Mouse (Mus musculus) lung, postnatal 14 days (tissue): ENCODE measurements at regions not wholly inside any gene's neighbourhood (a gene's known extent, or its start where the extent isn't known, plus 50 kb on each side); places are given as distances from the start of the nearest gene placed in this dataset.

ENCODE experiments used
- DNase-seq: peaks from one replicate; pipeline ENCODE4 v3.0.0; 2021

GRCm38 (mm10) chr8:6227901-6228300 lies 1122.8 kb upstream of the Slc10a2 start:
- no peak for DNase-seq

GRCm38 (mm10) chr8:6225194-6225593 lies 1120.0 kb upstream of the Slc10a2 start:
- DNase-seq, result no peak

DNA sequence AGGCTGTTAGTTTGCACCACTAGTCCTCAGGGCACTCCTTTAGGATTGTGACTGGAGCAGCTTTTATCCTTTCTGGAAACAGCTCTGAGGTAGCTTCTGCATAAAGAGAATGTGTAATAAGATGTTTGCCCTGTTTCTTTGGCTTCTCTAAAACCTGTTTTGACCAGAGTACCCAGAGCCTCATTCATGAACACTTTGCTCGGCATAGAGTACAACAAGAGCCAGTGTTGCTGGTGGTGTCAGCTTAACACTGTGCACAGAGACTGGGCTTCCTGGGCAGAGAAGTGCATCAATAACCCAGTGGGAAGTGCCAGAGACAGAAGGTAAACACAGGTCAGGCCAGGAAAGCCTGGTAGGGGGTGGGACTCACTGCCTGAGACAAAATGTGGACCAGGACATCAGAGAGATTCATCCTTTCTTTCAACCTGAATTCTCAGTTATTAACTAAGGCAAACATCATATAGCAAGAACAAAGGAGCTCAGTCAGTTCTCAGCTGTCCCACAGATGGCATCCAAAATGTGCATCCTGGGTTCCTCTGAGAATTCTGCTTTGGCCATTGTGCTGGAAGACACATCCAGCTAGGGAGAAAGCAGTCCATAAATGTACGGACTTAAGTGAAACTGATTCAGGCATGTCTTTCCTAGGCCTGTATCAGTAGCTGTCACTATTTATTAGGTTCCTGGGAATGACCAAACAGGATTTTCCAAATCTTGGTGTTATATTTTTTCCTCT lies 1102.6 kb upstream of the Slc10a2 start:
- no peak for DNase-seq

- no peak for DNase-seq
These were observed 1099.0 kb upstream of the Slc10a2 start for GRCm38 (mm10) chr8:6204051-6204745.

DNA sequence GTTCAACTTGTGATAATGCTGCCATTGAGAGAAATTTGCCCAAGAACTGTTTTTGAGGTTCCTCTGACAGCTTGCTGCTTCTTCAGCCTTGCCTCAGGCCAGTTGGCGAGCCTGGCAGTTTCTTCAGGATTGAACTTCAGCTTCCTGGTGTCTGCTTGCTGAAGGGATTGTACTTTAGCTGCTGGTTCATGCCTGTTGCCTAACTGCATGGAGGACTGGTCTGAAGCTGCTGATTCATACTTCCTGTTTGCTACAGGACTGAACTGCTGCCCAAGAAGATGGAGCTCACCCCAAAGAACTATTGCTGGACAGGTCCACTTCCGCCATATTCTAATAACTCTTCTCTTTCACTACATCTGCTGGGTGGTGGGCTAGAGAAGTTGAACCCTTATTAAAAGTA lies 1086.3 kb upstream of the Slc10a2 start:
- no peak for DNase-seq

GRCm38 (mm10) chr8:6188422-6188821 lies 1083.3 kb upstream of the Slc10a2 start:
- no peak for DNase-seq

GRCm38 (mm10) chr8:6186561-6186960 lies 1081.4 kb upstream of the Slc10a2 start:
- no peak for DNase-seq

GRCm38 (mm10) chr8:6179602-6180001 lies 1074.5 kb upstream of the Slc10a2 start:
- DNase-seq, result no peak

- no peak for DNase-seq
These were observed 1061.3 kb upstream of the Slc10a2 start for GRCm38 (mm10) chr8:6166433-6166832.

DNA sequence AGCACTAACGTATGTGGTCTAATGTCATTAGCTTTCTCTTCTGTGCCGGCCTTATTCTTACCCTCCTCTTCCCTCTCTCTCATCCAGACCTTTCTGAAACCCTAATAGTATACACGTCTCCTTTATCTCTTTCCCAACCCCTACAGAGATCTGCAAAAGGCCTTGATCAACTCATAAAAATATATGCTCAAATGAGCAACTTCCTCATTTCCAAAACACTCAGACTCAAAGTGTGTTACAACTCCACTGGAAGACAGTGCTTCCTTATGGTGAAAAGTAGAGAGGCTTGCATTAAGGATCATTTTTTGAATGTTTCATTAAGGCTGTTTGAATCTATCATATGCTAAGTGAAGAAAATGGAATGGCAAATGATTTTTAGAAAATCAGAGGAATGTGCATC lies 1060.1 kb upstream of the Slc10a2 start:
- DNase-seq, result no peak

DNA sequence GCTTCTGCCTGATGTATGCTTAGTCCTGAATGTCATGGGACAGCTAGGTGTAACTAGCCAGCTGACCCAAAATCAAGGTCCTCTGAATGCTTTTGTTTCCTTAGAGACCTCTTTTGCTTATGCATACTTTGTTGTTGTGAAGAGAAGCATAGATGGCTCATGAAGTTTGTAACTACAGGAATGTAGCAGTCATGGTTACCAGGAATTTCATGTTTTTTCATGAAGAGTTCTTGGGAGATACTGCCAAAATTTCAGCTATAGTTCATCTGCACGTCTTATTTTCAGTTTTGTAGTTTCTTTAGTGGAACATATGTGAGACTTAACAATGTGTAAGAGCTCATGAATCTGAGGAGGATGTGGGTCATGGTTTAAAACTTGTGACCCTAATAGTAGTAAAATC lies 1059.6 kb upstream of the Slc10a2 start:
- DNase-seq, result no peak

DNA sequence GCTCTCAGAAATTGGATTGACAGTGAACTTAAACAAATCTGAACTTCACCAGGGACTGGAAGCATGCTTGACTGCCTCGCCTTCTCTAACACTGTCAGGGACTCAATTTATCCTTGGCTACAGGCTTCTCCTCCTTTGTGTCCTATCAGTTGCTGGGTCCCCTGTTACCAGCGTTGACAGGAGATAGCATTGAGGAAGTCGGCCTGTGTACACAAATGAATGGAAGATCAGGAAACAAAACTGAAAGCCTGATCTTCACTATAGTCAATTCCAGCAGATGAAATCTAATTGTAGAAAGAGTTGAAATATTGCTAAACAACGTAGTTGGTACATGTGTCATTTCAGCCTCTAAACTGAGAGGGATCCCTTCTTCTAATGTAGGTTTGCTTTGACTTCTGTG lies 1039.4 kb upstream of the Slc10a2 start:
- DNase-seq, result no peak

DNA sequence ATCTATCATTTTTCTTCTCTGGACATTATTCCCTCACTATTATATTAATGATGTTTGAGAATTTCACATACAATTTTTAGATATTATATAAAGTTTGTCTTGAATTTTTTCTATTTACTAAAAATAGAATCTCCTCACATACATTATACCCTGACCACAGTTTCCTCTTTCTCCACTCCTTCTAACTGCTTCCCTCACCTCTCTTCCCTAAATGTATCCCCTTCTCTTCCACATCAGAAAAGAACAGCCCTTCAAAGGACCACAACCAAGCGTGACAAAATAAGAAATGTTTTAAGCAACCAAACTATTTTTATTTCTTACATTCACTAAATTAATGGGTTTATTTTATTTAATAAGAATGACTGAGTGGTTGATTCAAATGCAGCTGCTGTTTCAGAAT lies 1034.9 kb upstream of the Slc10a2 start:
- DNase-seq, result no peak

DNA sequence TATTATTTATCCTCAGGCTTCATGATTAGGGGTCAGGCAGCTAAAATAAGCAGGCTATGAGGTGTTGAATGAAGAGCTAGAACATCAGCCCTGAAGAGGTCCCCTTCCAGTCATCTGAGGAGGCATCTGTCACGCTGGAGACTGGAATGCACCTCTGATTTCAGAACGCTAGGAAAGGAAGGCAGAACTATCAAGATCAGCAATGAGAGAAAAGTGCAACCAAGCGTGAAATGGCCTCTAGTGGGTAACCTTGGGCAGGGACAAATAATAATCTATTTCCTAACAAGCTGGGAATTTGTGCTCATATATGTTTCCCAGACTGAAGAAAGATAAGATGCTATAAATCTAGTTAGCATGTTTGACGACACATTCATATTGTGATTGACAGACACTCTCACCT lies 1034.0 kb upstream of the Slc10a2 start:
- DNase-seq, result no peak

DNA sequence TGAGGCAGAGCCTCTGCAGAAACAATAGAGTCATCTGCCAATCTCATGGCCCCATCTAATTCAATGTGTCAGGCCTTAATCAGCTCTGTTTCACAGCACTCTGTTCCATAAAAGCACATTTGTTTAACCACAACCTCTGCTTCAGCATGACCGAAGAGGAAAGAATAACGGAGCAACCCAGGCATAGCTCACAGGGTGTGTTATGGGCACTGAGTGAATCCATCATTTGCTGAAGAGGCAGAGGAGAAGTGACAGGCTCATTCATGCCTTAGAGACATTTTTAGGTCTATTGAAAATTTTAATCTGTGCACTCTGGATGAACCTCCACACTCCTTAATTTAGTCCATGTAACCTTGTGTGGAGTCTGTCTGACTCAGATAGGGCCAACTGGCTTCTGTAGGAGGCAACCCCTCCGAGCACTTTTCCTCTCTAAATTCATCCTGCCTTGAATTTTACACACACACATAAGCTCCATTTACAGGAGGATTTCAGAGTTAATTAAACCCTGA lies 1027.1 kb upstream of the Slc10a2 start:
- no peak for DNase-seq

DNA sequence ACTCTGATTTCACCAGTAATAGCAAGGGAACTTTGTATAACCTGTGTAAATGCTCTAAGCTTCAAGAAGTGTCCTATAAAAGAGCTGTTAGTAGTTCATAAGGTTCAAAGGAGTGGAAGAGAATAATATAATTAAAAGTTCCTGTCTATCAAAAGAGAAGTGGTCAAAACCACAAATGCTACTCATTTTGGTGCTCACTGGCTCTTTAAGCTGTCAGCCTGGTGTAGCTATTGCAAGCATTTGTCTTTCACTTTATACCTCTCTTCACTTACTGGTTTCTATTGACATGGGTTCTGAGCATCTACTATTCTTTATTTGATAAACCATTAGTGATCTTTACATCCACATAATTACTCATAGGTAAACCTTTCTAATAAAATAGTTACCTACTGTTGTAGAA lies 1020.1 kb upstream of the Slc10a2 start:
- no peak for DNase-seq

GRCm38 (mm10) chr8:6119506-6119905 lies 1014.4 kb upstream of the Slc10a2 start:
- peak; percentile 2 for DNase-seq

GRCm38 (mm10) chr8:6111351-6111750 lies 1006.2 kb upstream of the Slc10a2 start:
- DNase-seq, result no peak

DNA sequence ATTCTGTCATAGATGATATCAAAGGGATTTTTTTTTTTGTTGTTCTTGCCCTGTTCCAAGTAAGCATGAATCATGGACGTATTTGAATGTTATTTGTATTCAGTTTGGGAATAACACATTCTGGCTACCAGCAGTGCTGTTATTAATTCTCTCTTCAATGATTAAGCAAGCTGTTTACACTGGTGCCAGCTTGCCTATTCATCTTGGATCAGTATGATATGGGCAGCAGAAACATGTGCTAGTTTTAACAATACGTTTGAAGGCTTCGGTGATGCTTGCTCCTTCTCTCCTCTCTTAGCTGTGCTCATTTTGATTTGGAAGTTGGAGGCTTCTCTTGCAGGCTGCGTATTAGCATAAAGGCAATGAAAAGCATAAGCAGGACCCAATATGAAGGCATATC lies 984.9 kb upstream of the Slc10a2 start:
- no peak for DNase-seq

- peak; percentile 41 for DNase-seq
These were observed 938.9 kb upstream of the Slc10a2 start for GRCm38 (mm10) chr8:6043939-6044577.

GRCm38 (mm10) chr8:6012206-6012605 lies 907.1 kb upstream of the Slc10a2 start:
- DNase-seq, result no peak

DNA sequence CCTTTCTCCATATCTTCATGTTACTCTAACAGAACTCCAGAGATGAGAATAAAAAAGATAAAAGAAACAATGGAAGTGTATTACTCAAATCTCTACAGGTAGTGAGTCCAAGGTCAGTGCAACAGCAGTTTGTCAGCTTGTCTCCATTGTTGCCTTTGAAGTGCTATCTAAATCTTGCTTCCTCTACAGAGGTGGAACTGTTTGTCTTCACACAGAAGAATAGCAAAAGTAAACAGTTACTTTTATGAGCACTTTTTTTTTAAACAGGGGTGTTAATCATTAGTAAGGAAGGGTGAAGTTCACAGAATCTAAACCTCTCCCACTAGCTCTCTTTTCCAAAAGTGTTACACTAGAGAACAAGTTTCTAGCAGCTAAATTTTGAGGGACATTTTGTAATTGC lies 906.0 kb upstream of the Slc10a2 start:
- DNase-seq, result no peak

- DNase-seq, result no peak
These were observed 905.6 kb upstream of the Slc10a2 start for GRCm38 (mm10) chr8:6010712-6011111.

DNA sequence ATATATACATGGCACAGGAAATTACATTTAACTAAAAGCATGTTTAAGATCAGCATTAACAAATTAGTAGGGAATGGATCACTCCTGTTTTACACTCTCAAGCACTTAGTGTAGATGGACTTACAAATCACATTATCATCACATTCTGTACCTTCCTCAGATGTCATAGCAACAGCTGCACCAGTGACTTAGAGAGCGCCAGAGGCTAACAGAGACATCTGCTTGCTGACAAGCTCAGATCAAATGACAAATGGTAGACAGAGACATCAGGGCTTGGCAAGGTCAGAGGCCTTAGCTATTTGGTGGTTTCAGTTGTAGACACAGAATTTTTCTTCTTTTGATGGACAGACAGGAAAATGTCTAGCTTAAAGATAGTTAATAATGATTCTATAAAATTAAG lies 897.5 kb upstream of the Slc10a2 start:
- DNase-seq, result no peak
